15 mouse cellular contexts compared by ENCODE assay signal in genomic region chr10:97446486-97446885, GRCm38 (mm10). TPM values are rescaled to one million over a fixed set of nuclear protein-coding genes. Genes with fewer than 3 reads are reported as not detected.
"Had no signal": no experiment of that assay in that cellular context is flagged by ENCODE, and none has a peak within 500 bp of the region (broad histone marks: within the 10 kb centered on the region; RNA-seq: fewer than 3 reads in every experiment).

No protein-coding gene starts in this region.

- H3K27ac ChIP-seq: midbrain, embryonic 10.5 days; midbrain, embryonic 13.5 days; midbrain, embryonic 15.5 days; neural tube, embryonic 12.5 days; stomach, embryonic 15.5 days; stomach, postnatal 0 days had no signal

- DNase-seq: lung, adult 18-20 months; lung, embryonic 14.5 days; lung, postnatal 10 days; lung, postnatal 4 days; right cerebral cortex, postnatal 14 days; thymus, adult 2 months; thymus, postnatal 25 days; thymus, postnatal 4 days had no signal

- ATAC-seq: midbrain, embryonic 13.5 days; midbrain, embryonic 15.5 days had no signal

- H3K4me1 ChIP-seq: midbrain, embryonic 10.5 days; midbrain, embryonic 13.5 days; midbrain, embryonic 15.5 days; neural tube, embryonic 12.5 days; stomach, embryonic 15.5 days had no signal

- H3K4me3 ChIP-seq: midbrain, embryonic 10.5 days; midbrain, embryonic 13.5 days; midbrain, embryonic 15.5 days; neural tube, embryonic 12.5 days; stomach, embryonic 15.5 days had no signal

RNA-seq across cellular contexts. Expression of gene Dcn, which starts 32.9 kb away (rescaled TPM):
- total RNA-seq: megakaryocyte-erythroid progenitor cell, adult 5-6 weeks had no signal
